Mouse (Mus musculus) erythroblast, embryonic 14.5 days (primary cell): Measurements from ENCODE around the gene Trappc10.

Experiments
- GATA1 ChIP-seq: IDR thresholded peaks from 2 replicates; pipeline ENCODE4 v1.6.1; 2012; ENCODE audit warnings: low read length, inconsistent platforms, mixed read lengths
- TAL1 ChIP-seq: IDR thresholded peaks from 3 replicates; pipeline ENCODE4 v1.6.1; 2012; ENCODE audit warnings: low read length, inconsistent platforms, mixed read lengths

DNA sequence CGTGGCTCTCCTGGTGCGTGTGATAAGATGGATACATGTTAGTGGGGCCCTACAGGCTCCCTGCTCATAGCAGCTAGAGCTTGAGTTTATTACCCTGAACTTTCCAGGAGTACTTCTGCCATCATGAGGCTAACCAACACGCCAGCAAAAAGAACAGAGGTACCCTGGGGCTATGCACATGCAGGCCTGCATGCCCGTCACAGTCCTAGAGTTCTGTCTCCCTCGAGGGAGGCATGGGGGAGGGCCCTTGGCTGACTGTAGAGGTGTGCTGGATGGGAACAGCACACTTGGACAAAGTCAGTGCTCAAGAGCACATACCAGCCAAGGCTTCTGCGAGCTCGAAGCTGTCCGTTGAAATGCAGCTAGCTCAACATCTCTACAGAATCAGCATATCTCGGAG lies 36.0 kb upstream of the Trappc10 start:
- no peak for TF ChIP-seq GATA1
- TF ChIP-seq TAL1, result no peak
